Mouse (Mus musculus) Patski (cell line): Measurements from ENCODE around the gene Mast2. TPM values are rescaled to one million over a fixed set of nuclear protein-coding genes. Genes with fewer than 3 reads are reported as not detected.

ENCODE experiments used
- ATAC-seq: fragments of 100-300 bp; one replicate; pipeline ENCODE4 v1.8.0; 2021
- CTCF ChIA-PET: fragments of 350-600 bp; sonication (Branson Sonifier 250); formaldehyde crosslinking; loops from one replicate; lab custom pipeline; 2022; ENCODE audit warnings: inconsistent platforms; lab: Charles Lee
- POLR2A ChIA-PET: fragments of 350-600 bp; sonication (Branson Sonifier 250); formaldehyde crosslinking; loops from one replicate; lab custom pipeline; 2022; ENCODE audit warnings: antibody characterized with exemption, inconsistent platforms; lab: Charles Lee
- DNase-seq: peaks from one replicate; pipeline ENCODE4 v3.0.0-alpha.2; 2011; ENCODE audit warnings: low read depth, low spot score
- H3K27me3 ChIP-seq: fragments of 371-371 bp; one replicate; pipeline ENCODE4 v1.5.1; 2021
- CTCF ChIP-seq: fragments of 100-300 bp; IDR thresholded peaks from one replicate; pipeline ENCODE4 v1.5.1; 2021
- in situ Hi-C: fragments of 300-500 bp; cut with MboI; formaldehyde crosslinking; loops from 3 replicates; pipeline ENCODE4 v1.11.1; 2018; ENCODE audit warnings: low pct_unique_long_range_greater_than_20kb, mixed read lengths
- polyA plus RNA-seq: library from polyadenylated mRNA; unstranded; gene quantifications from one replicate; pipeline ENCODE4 v1.2.3, GENCODE M21; 2021

Gene Mast2
- polyA plus RNA-seq, 1 experiment from 2014 or later = 36.5 TPM

- in situ Hi-C loops = no loop called here
- ATAC-seq (peak; percentile 8), DNase-seq (no peak)
- TF ChIP-seq CTCF = no peak
- H3K27me3 ChIP-seq = no peaks in the 10 kb centered on the region
- ChIA-PET CTCF (interaction anchor here (1.0 to 1.6 kb wide), 2 partner anchors 16 to 17 kb away, joined by 3 to 4 read pairs; no protein-coding TSS in a partner anchor), POLR2A (no interaction called here)
Measured at GRCm38 (mm10) chr4:116463231-116464125, 505 bp downstream of the Mast2 start.

- CTCF ChIA-PET = interaction anchor here (1.6 kb wide), 1 partner anchor 14 kb away, joined by 4 read pairs; no protein-coding TSS in a partner anchor
- in situ Hi-C loops = no loop called here
- no peak for TF ChIP-seq CTCF
- DNase-seq = no peak
- POLR2A ChIA-PET = no interaction called here
- H3K27me3 ChIP-seq = no peaks in the 10 kb centered on the region
- ATAC-seq = no peak
Measured at GRCm38 (mm10) chr4:116461943-116462342, 2.0 kb downstream of the Mast2 start.

GRCm38 (mm10) chr4:116451553-116451952 is 12.4 kb downstream of the Mast2 start:
- ChIA-PET CTCF (interaction anchor here (1.4 kb wide), 1 partner anchor 10 kb away, joined by 3 read pairs; no protein-coding TSS in a partner anchor), POLR2A (no interaction called here)
- no peak for TF ChIP-seq CTCF
- DNase-seq (no peak), ATAC-seq (no peak)
- H3K27me3 ChIP-seq = no peaks in the 10 kb centered on the region
- in situ Hi-C loops = loop anchor here (10.0 kb wide), 1 partner anchor 107 kb away; no protein-coding TSS in a partner anchor

GRCm38 (mm10) chr4:116449951-116450350 is 14.0 kb downstream of the Mast2 start:
- no peak for ATAC-seq
- DNase-seq = no peak
- H3K27me3 ChIP-seq = no peaks in the 10 kb centered on the region
- TF ChIP-seq CTCF = no peak
- POLR2A ChIA-PET = no interaction called here
- in situ Hi-C loops = loop anchor here (10.0 kb wide), 1 partner anchor 105 kb away; no protein-coding TSS in a partner anchor
- CTCF ChIA-PET = no interaction called here

GRCm38 (mm10) chr4:116448673-116449072 is 15.3 kb downstream of the Mast2 start:
- DNase-seq (no peak), ATAC-seq (no peak)
- H3K27me3 ChIP-seq = no peaks in the 10 kb centered on the region
- TF ChIP-seq CTCF = peak; percentile 24
- CTCF ChIA-PET = interaction anchor here (0.6 kb wide), 1 partner anchor 68 kb away, joined by 4 read pairs; no protein-coding TSS in a partner anchor
- in situ Hi-C loops = no loop called here
- POLR2A ChIA-PET = no interaction called here

GRCm38 (mm10) chr4:116439383-116439782 is 24.6 kb downstream of the Mast2 start:
- no peaks in the 10 kb centered on the region for H3K27me3 ChIP-seq
- DNase-seq (no peak), ATAC-seq (no peak)
- ChIA-PET POLR2A (no interaction called here), CTCF (no interaction called here)
- no peak for TF ChIP-seq CTCF
- in situ Hi-C loops = no loop called here

- H3K27me3 ChIP-seq = no peaks in the 10 kb centered on the region
- in situ Hi-C loops = no loop called here
- POLR2A ChIA-PET = no interaction called here
Measured at GRCm38 (mm10) chr4:116438561-116438960, 25.4 kb downstream of the Mast2 start.

GRCm38 (mm10) chr4:116435626-116436025 is 28.4 kb downstream of the Mast2 start:
- ATAC-seq (no peak), DNase-seq (no peak)
- CTCF ChIA-PET = no interaction called here
- TF ChIP-seq CTCF = peak; percentile 34
- in situ Hi-C loops = no loop called here
- POLR2A ChIA-PET = no interaction called here
- no peaks in the 10 kb centered on the region for H3K27me3 ChIP-seq

More at GRCm38 (mm10) chr4:116438561-116438960, 25.4 kb downstream of the Mast2 start:
- CTCF ChIA-PET = no interaction called here
- ATAC-seq (no peak), DNase-seq (no peak)
- peak; percentile 17 for TF ChIP-seq CTCF

GRCm38 (mm10) chr4:116422186-116422585 is 41.8 kb downstream of the Mast2 start:
- H3K27me3 ChIP-seq = no peaks in the 10 kb centered on the region
- CTCF ChIA-PET = no interaction called here
- in situ Hi-C loops = no loop called here
- no peak for ATAC-seq
- TF ChIP-seq CTCF = no peak
- no peak for DNase-seq
- POLR2A ChIA-PET = no interaction called here

- POLR2A ChIA-PET = no interaction called here
- in situ Hi-C loops = no loop called here
- H3K27me3 ChIP-seq = no peaks in the 10 kb centered on the region
- no peak for TF ChIP-seq CTCF
- no peak for DNase-seq
- no peak for ATAC-seq
- CTCF ChIA-PET = no interaction called here
Measured at GRCm38 (mm10) chr4:116421170-116421569, 42.8 kb downstream of the Mast2 start.

- POLR2A ChIA-PET = no interaction called here
- DNase-seq (no peak), ATAC-seq (no peak)
- no peaks in the 10 kb centered on the region for H3K27me3 ChIP-seq
- CTCF ChIA-PET = interaction anchor here (1.1 to 1.9 kb wide), 3 partner anchors 9 to 15 kb away, joined by 3 to 5 read pairs (median 4); no protein-coding TSS in a partner anchor
- in situ Hi-C loops = no loop called here
- no peak for TF ChIP-seq CTCF
Measured at GRCm38 (mm10) chr4:116412993-116413392, 51.0 kb downstream of the Mast2 start.
